9 mouse cellular contexts compared by ENCODE assay signal in the genomic region with DNA sequence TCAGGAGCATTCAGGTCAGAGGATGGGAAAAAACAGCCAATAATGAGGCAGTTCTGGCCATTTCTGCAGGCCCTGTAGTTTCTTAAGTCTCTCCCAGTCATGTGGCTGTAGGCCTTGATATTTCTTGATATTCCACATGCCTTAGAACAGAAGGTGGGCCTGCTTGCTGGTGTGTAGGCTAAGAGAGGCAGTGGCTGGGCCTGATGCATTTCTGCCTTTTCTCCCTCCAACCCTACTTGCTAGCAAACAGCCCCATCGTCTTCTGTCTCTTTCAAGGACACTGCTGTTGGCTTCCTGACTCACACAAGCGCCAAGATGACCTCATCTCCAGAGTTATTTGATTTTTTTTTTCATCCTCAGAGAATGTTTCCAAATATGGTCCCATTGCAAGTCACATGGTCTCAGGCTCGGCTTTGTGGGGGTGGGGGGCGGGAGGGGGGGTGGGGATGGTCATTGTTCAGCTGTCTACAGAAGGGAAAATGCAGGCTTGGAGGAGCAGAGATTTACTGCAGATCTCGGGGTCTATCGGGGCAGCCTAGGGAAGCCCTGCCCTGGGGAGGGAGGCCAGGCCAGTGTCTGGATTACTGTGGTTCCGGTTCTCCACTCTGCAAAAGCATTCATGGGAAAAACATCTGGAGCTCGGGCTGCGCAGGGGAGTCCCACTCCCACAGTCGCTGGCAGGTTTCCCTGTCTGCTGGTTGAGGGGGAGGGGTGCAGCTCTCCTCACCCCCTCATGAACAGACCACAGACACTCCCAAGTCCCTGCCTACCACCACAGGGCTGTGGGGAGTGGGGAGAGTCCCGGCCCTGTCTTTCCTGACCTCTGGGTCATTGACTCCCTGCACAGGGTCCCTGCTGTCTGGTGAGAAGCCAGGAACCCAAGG. TPM values are rescaled to one million over a fixed set of nuclear protein-coding genes. Genes with fewer than 3 reads are reported as not detected.
A peak's percentile ranks its signal among the peaks of the same experiment; 100 is the strongest.
DNase-seq lines count a peak whose midpoint lies in the region; ATAC-seq and TF ChIP-seq lines count a peak whose summit lies in the region.
"Had no signal": no experiment of that assay in that cellular context is flagged by ENCODE, and none has a peak within 500 bp of the region (broad histone marks: within the 10 kb centered on the region; RNA-seq: fewer than 3 reads in every experiment).

No protein-coding gene starts in this region.

- no peak for TF ChIP-seq CTCF in ES-Bruce4 (IDR thresholded peaks at IDR 0.05; ENCODE audit: low read depth, low read length)
- TF ChIP-seq CTCF in cortical plate, adult 2 months (IDR thresholded peaks at IDR 0.05; ENCODE audit: extremely low read depth, insufficient read depth, low read length), result no peak
- TF ChIP-seq CTCF in liver, postnatal 0 days (IDR thresholded peaks at IDR 0.05; ENCODE audit: low read depth), result no peak

- ATAC-seq in intestine, embryonic 15.5 days, result peak; percentile 83
- no peak for ATAC-seq in liver, postnatal 0 days

- no peak overlapping the region for H3K4me3 ChIP-seq in ES-Bruce4 (ENCODE audit: low read depth, low read length)
- no peak overlapping the region for H3K4me3 ChIP-seq in cortical plate, adult 2 months (ENCODE audit: insufficient read depth, low read length)
- H3K4me3 ChIP-seq in intestine, embryonic 15.5 days (replicated peaks), result no peak overlapping the region
- no peak overlapping the region for H3K4me3 ChIP-seq in liver, postnatal 0 days (ENCODE audit: low read depth, low read length)

- H3K4me2 ChIP-seq in intestine, embryonic 15.5 days (replicated peaks), result peak overlapping the region; percentile 33
- H3K4me2 ChIP-seq in liver, postnatal 0 days (ENCODE audit: low read depth, low read length), result no peak overlapping the region

- H3K27me3 ChIP-seq in ES-Bruce4 (ENCODE audit: control insufficient read depth, insufficient read depth, low read length, poor library complexity, severe bottlenecking), result no peaks in the 10 kb centered on the region
- no peaks in the 10 kb centered on the region for H3K27me3 ChIP-seq in intestine, embryonic 15.5 days (replicated peaks)
- H3K27me3 ChIP-seq in liver, postnatal 0 days (ENCODE audit: insufficient read depth, low read length), result no peaks in the 10 kb centered on the region

- peak; percentile 63 to 77 for DNase-seq in gastrocnemius, postnatal 36 days
- DNase-seq in liver, postnatal 0 days, result no peak
- DNase-seq in ovary, adult 18-20 months (ENCODE audit: low spot score), result peak; percentile 76
- DNase-seq in spleen, postnatal 14 days (ENCODE audit: low spot score in 2 of 2), result no peak
- DNase-seq in right cerebral cortex, postnatal 10 days (ENCODE audit: low spot score in 2 of 2), result no peak

- TF ChIP-seq POLR2A in ES-Bruce4 (IDR thresholded peaks at IDR 0.05; ENCODE audit: insufficient read depth, low read length), result no peak
- TF ChIP-seq POLR2A in cortical plate, adult 2 months (IDR thresholded peaks at IDR 0.05; ENCODE audit: extremely low read depth, insufficient read depth, low read length), result no peak

- intact Hi-C loops in gastrocnemius, postnatal 36 days (cut with DNase I), result no loop called here

- H3K9ac ChIP-seq in ES-Bruce4 (ENCODE audit: low read depth, poor library complexity, severe bottlenecking), result no peak overlapping the region
- peak overlapping the region; percentile 6; the same call in 1 of the 2 replicates for H3K9ac ChIP-seq in intestine, embryonic 15.5 days
- H3K9ac ChIP-seq in liver, postnatal 0 days (replicated peaks), result no peak overlapping the region

- TF ChIP-seq EP300 in ES-Bruce4 (IDR thresholded peaks at IDR 0.05; ENCODE audit: insufficient read depth, low read depth, low read length), result no peak
- TF ChIP-seq EP300 in liver, postnatal 0 days (IDR thresholded peaks at IDR 0.05; ENCODE audit: low read depth), result no peak

- H3K36me3 ChIP-seq in ES-Bruce4 (ENCODE audit: control insufficient read depth, insufficient read depth, low read length, poor library complexity, severe bottlenecking), result no peaks in the 10 kb centered on the region
- no peaks in the 10 kb centered on the region for H3K36me3 ChIP-seq in intestine, embryonic 15.5 days
- H3K36me3 ChIP-seq in liver, postnatal 0 days (replicated peaks; ENCODE audit: insufficient read depth, low read length), result no peaks in the 10 kb centered on the region

- H3K27ac ChIP-seq in ES-Bruce4 (ENCODE audit: insufficient read depth, low read length), result peak overlapping the region; percentile 16; the same call in 1 of the 2 replicates
- peak overlapping the region; percentile 83 for H3K27ac ChIP-seq in cortical plate, adult 2 months (ENCODE audit: insufficient read depth, low read length)
- peak overlapping the region; percentile 99 for H3K27ac ChIP-seq in intestine, embryonic 15.5 days
- H3K27ac ChIP-seq in liver, postnatal 0 days (ENCODE audit: low read depth), result peak overlapping the region; percentile 51
- H3K27ac ChIP-seq: macrophage had no signal

- H3K4me1 ChIP-seq in ES-Bruce4 (ENCODE audit: control insufficient read depth, insufficient read depth, low read length), result peaks cover 3% of the 10 kb centered on the region
- peaks cover 5% of the 10 kb centered on the region; the same call in 1 of the 2 replicates for H3K4me1 ChIP-seq in cortical plate, adult 2 months (ENCODE audit: control insufficient read depth, insufficient read depth, low read length)
- peaks cover 26% of the 10 kb centered on the region for H3K4me1 ChIP-seq in intestine, embryonic 15.5 days (replicated peaks)
- no peaks in the 10 kb centered on the region for H3K4me1 ChIP-seq in liver, postnatal 0 days (ENCODE audit: insufficient read depth)

- H3K9me3 ChIP-seq in ES-Bruce4 (replicated peaks; ENCODE audit: control insufficient read depth, insufficient read depth, low read length, poor library complexity, severe bottlenecking), result no peaks in the 10 kb centered on the region
- no peaks in the 10 kb centered on the region for H3K9me3 ChIP-seq in intestine, embryonic 15.5 days
- no peaks in the 10 kb centered on the region for H3K9me3 ChIP-seq in liver, postnatal 0 days (ENCODE audit: low read length)

- WGBS in intestine, embryonic 15.5 days, result 8% methylated on average over 11 of the region's 11 CpGs
- 19% methylated on average over 11 of the region's 11 CpGs for WGBS in liver, postnatal 0 days (ENCODE audit: insufficient replicate concordance)

RNA-seq across cellular contexts. Expression of a gene that starts 7.0 kb away (rescaled TPM):
- polyA plus RNA-seq in ES-Bruce4 (2011; ENCODE audit: insufficient read depth, insufficient read length, low read depth, missing spikeins), result not detected in 2 replicates
- 0.10 and 0.11 TPM in 2 replicates for polyA plus RNA-seq in cortical plate, adult 2 months (2012; rRNA removed)
- 10 to 100 TPM; 34.5 to 38.8 TPM for total RNA-seq in gastrocnemius, postnatal 36 days (2021)
- polyA plus RNA-seq in intestine, embryonic 15.5 days (2015; fragmentation: Nextera tagmentation; extraction: Ambion mirVana), result 0.63 and 0.69 TPM in 2 replicates
- not detected in 2 replicates for polyA plus RNA-seq in liver, postnatal 0 days (2015; fragmentation: Nextera tagmentation; extraction: Ambion mirVana)
- polyA plus RNA-seq: macrophage had no signal

RNA-seq across cellular contexts. Expression of a gene that starts 12.9 kb away (rescaled TPM):
- polyA plus RNA-seq in ES-Bruce4 (2011; ENCODE audit: insufficient read depth, insufficient read length, low read depth, missing spikeins), result 1.9 and 2.1 TPM in 2 replicates
- 0.15 and 0.26 TPM in 2 replicates for polyA plus RNA-seq in cortical plate, adult 2 months (2012; rRNA removed)
- total RNA-seq in gastrocnemius, postnatal 36 days (2021), result 1,000 to 10,000 TPM; 2,788 to 3,377 TPM
- 0.24 and 0.44 TPM in 2 replicates for polyA plus RNA-seq in intestine, embryonic 15.5 days (2015; fragmentation: Nextera tagmentation; extraction: Ambion mirVana)
- polyA plus RNA-seq in liver, postnatal 0 days (2015; fragmentation: Nextera tagmentation; extraction: Ambion mirVana), result 0.15 and 6.6 TPM in 2 replicates
- polyA plus RNA-seq: macrophage had no signal

Comparison
In these comparisons a context has a peak if more than half of its experiments do, and no peak if none do; other contexts are left out.
1. H3K27ac ChIP-seq: peak in every context shown above with its lines; median percentile 99 in intestine, embryonic 15.5 days; 83 in cortical plate, adult 2 months; 51 in liver, postnatal 0 days; 16 in ES-Bruce4.
2. DNase-seq: peak in gastrocnemius, postnatal 36 days (2 of 2) and ovary, adult 18-20 months (single experiment); none in liver, postnatal 0 days (single experiment), spleen, postnatal 14 days (0 of 2) and right cerebral cortex, postnatal 10 days (0 of 2).